26 mouse cellular contexts compared by ENCODE assay signal in genomic region chr9:14931943-14932342, GRCm38 (mm10). TPM values are rescaled to one million over a fixed set of nuclear protein-coding genes. Genes with fewer than 3 reads are reported as not detected.
"Had no signal": no experiment of that assay in that cellular context is flagged by ENCODE, and none has a peak within 500 bp of the region (broad histone marks: within the 10 kb centered on the region; RNA-seq: fewer than 3 reads in every experiment).

No protein-coding gene starts in this region.

- H3K27me3 ChIP-seq: limb, embryonic 12.5 days; limb, embryonic 15.5 days; midbrain, embryonic 12.5 days; midbrain, embryonic 15.5 days; neural tube, embryonic 12.5 days; neural tube, embryonic 15.5 days had no signal

- ATAC-seq: intestine, postnatal 0 days; liver, postnatal 0 days; midbrain, embryonic 15.5 days had no signal

- H3K9me3 ChIP-seq: limb, embryonic 12.5 days; limb, embryonic 15.5 days; midbrain, embryonic 12.5 days; midbrain, embryonic 15.5 days; neural tube, embryonic 12.5 days; neural tube, embryonic 15.5 days had no signal

- DNase-seq: kidney, adult 2 months; kidney, postnatal 25 days; layer of hippocampus, postnatal 36 days; left cerebral cortex, postnatal 4 days; liver, postnatal 0 days; lung, postnatal 10 days; right cerebral cortex, adult 18-20 months; right cerebral cortex, postnatal 14 days; right cerebral cortex, postnatal 4 days; thymus, adult 18-20 months; thymus, postnatal 4 days had no signal

- H3K9ac ChIP-seq: limb, embryonic 12.5 days; limb, embryonic 15.5 days; liver, embryonic 14.5 days; liver, postnatal 0 days; midbrain, embryonic 12.5 days; midbrain, embryonic 15.5 days; neural tube, embryonic 12.5 days; neural tube, embryonic 15.5 days had no signal

- H3K27ac ChIP-seq: kidney, postnatal 0 days; layer of hippocampus, adult 2 months; left cerebral cortex, adult 2 months; limb, embryonic 12.5 days; limb, embryonic 15.5 days; liver, embryonic 14.5 days; macrophage; midbrain, embryonic 12.5 days; midbrain, embryonic 15.5 days; neural tube, embryonic 12.5 days; neural tube, embryonic 15.5 days; stomach, postnatal 0 days had no signal

- H3K36me3 ChIP-seq: limb, embryonic 12.5 days; limb, embryonic 15.5 days; midbrain, embryonic 12.5 days; midbrain, embryonic 15.5 days; neural tube, embryonic 12.5 days; neural tube, embryonic 15.5 days had no signal

- H3K4me1 ChIP-seq: midbrain, embryonic 12.5 days; midbrain, embryonic 15.5 days; neural tube, embryonic 12.5 days; neural tube, embryonic 15.5 days had no signal

- H3K4me3 ChIP-seq: layer of hippocampus, adult 2 months; left cerebral cortex, adult 2 months; limb, embryonic 12.5 days; limb, embryonic 15.5 days; midbrain, embryonic 12.5 days; midbrain, embryonic 15.5 days; neural tube, embryonic 12.5 days; neural tube, embryonic 15.5 days had no signal

- H3K4me2 ChIP-seq: limb, embryonic 12.5 days; limb, embryonic 15.5 days; liver, embryonic 11.5 days; midbrain, embryonic 12.5 days; midbrain, embryonic 15.5 days; neural tube, embryonic 12.5 days; neural tube, embryonic 15.5 days had no signal

RNA-seq across cellular contexts. Expression of gene Izumo1r, which starts 28.2 kb away (rescaled TPM):
- polyA plus RNA-seq: intestine, postnatal 0 days; limb, embryonic 12.5 days; liver, embryonic 11.5 days; liver, embryonic 14.5 days; liver, postnatal 0 days; macrophage; midbrain, embryonic 12.5 days; midbrain, embryonic 15.5 days; neural tube, embryonic 12.5 days; neural tube, embryonic 15.5 days; stomach, embryonic 14.5 days; stomach, postnatal 0 days had no signal
